Mouse (Mus musculus) mouse embryonic stem cell (cell line): Measurements from ENCODE around the gene Mpc1.
"Not testable (repeated sequence)": the region's sequence is repeated elsewhere in the genome, so short reads cannot be mapped to it uniquely, and the experiment has no call there.

Experiments
- in situ Hi-C, 2 experiments: fragments of 300-500 bp; cut with MboI; formaldehyde crosslinking; loops; 1 replicate in 1 of 2; 3 replicates in 1 of 2; pipeline ENCODE4 v1.14.3; 2019 to 2020; ENCODE audit warnings: low sequenced_read_pairs in 2 of 2, low pct_unique_long_range_greater_than_20kb in 1 of 2, mixed read lengths in 1 of 2; ENCODE audit not compliant: unreplicated experiment in 1 of 2

The Mpc1 gene

GRCm38 (mm10) chr17:8282821-8283525, at the start of gene Mpc1:
Mpc1 (plus strand) TSS chr17:8282904.
- in situ Hi-C loops = no loop called here

GRCm38 (mm10) chr17:8233618-8234214, 49.0 kb upstream of the Mpc1 start:
- in situ Hi-C loops = no loop called here

GRCm38 (mm10) chr17:8234537-8234936, 48.2 kb upstream of the Mpc1 start:
- in situ Hi-C loops = no loop called here

GRCm38 (mm10) chr17:8235743-8236142, 47.0 kb upstream of the Mpc1 start, which contains the start of gene Ccr6:
Ccr6 (plus strand) TSS chr17:8236043.
- in situ Hi-C loops = no loop called here

- in situ Hi-C loops = no loop called here
Measured at GRCm38 (mm10) chr17:8238012-8238710, 44.5 kb upstream of the Mpc1 start.

- in situ Hi-C loops = no loop called here
Measured at GRCm38 (mm10) chr17:8239561-8239960, 43.1 kb upstream of the Mpc1 start.

- in situ Hi-C loops = no loop called here
Measured at GRCm38 (mm10) chr17:8240517-8240916, 42.2 kb upstream of the Mpc1 start.

GRCm38 (mm10) chr17:8241645-8242044, 41.1 kb upstream of the Mpc1 start:
- in situ Hi-C loops = no loop called here

- in situ Hi-C loops = no loop called here
Measured at GRCm38 (mm10) chr17:8242186-8242585, 40.5 kb upstream of the Mpc1 start.

- in situ Hi-C loops = no loop called here
Measured at GRCm38 (mm10) chr17:8244124-8244523, 38.6 kb upstream of the Mpc1 start.

- in situ Hi-C loops = no loop called here
Measured at GRCm38 (mm10) chr17:8246102-8246754, 36.5 kb upstream of the Mpc1 start.

GRCm38 (mm10) chr17:8251704-8252103, 31.0 kb upstream of the Mpc1 start:
- in situ Hi-C loops = loop anchor here in 1 of 2 experiments (10.0 kb wide), 1 partner anchor 173 kb away; no protein-coding TSS in a partner anchor

GRCm38 (mm10) chr17:8254268-8254667, 28.4 kb upstream of the Mpc1 start:
- in situ Hi-C loops = loop anchor here in 1 of 2 experiments (10.0 kb wide), 1 partner anchor 171 kb away; no protein-coding TSS in a partner anchor

GRCm38 (mm10) chr17:8254914-8255313, 27.8 kb upstream of the Mpc1 start:
- in situ Hi-C loops = loop anchor here in 1 of 2 experiments (5.0 to 10.0 kb wide), 2 partner anchors 117 to 170 kb away; no protein-coding TSS in a partner anchor

GRCm38 (mm10) chr17:8255583-8255982, 27.1 kb upstream of the Mpc1 start:
- in situ Hi-C loops = loop anchor here in 1 of 2 experiments (5.0 to 10.0 kb wide), 2 partner anchors 117 to 169 kb away; no protein-coding TSS in a partner anchor

- in situ Hi-C loops = loop anchor here in 1 of 2 experiments (5.0 to 10.0 kb wide), 2 partner anchors 115 to 168 kb away; no protein-coding TSS in a partner anchor
Measured at GRCm38 (mm10) chr17:8256982-8257381, 25.7 kb upstream of the Mpc1 start.

- in situ Hi-C loops = not testable (repeated sequence)
Measured at GRCm38 (mm10) chr17:8264638-8265037, 18.1 kb upstream of the Mpc1 start.

- in situ Hi-C loops = no loop called here
Measured at GRCm38 (mm10) chr17:8272054-8272749, 10.5 kb upstream of the Mpc1 start.
